In the genomic region with DNA sequence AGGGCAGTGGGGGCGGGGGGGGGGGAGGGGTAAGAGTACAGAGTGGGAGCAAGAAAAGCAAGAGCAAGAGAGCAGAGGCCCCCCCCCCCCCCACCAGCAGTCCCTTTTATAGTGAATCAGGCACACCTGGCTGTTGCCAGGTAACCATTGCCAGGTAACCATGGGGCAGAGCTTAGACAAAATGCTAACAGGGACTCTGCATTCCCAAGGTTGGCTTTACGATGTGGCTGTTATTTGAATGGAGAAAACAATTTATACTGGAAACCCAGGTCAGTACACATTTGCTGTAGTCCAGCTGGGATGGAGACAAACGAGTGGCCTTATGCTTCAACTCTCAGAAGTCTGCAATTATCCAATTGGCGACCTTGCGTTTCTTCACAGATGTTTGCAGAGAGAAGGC, we compare ENCODE assay signal across 10 mouse cellular contexts.
"Had no signal": no experiment of that assay in that cellular context is flagged by ENCODE, and none has a peak within 500 bp of the region (broad histone marks: within the 10 kb centered on the region; RNA-seq: fewer than 3 reads in every experiment).

No protein-coding gene starts in this region.

- H3K9ac ChIP-seq: limb, embryonic 15.5 days; liver, embryonic 13.5 days; neural tube, embryonic 13.5 days had no signal

- H3K4me3 ChIP-seq: left cerebral cortex, adult 2 months; limb, embryonic 15.5 days; liver, embryonic 13.5 days; neural tube, embryonic 13.5 days had no signal

- H3K27me3 ChIP-seq: limb, embryonic 15.5 days; liver, embryonic 13.5 days; neural tube, embryonic 13.5 days had no signal

- H3K4me1 ChIP-seq: limb, embryonic 15.5 days; liver, embryonic 13.5 days; neural tube, embryonic 13.5 days had no signal

- H3K36me3 ChIP-seq: limb, embryonic 15.5 days; liver, embryonic 13.5 days; neural tube, embryonic 13.5 days had no signal

- H3K9me3 ChIP-seq: limb, embryonic 15.5 days; neural tube, embryonic 13.5 days had no signal

- H3K4me2 ChIP-seq: limb, embryonic 15.5 days; liver, embryonic 13.5 days; neural tube, embryonic 13.5 days had no signal

- H3K27ac ChIP-seq: left cerebral cortex, adult 2 months; limb, embryonic 15.5 days; liver, embryonic 13.5 days; neural tube, embryonic 13.5 days had no signal

- DNase-seq: kidney, adult 8-10 months; kidney, postnatal 25 days; liver, embryonic 13.5 days; lung, adult 18-20 months; retina, postnatal 1 day; right cerebral cortex, postnatal 14 days; thymus, postnatal 4 days had no signal
